Mouse (Mus musculus) brown adipose tissue, adult 24 weeks (tissue): ENCODE data around the gene Cdc34. TPM values are rescaled to one million over a fixed set of nuclear protein-coding genes. Genes with fewer than 3 reads are reported as not detected.

ENCODE experiments used
- H3K27ac ChIP-seq: fragments of 200-500 bp; replicated peaks from 2 replicates; pipeline ENCODE4 v1.5.1; 2012; ENCODE audit warnings: low read depth, mild to moderate bottlenecking, low read length
- H3K4me1 ChIP-seq: fragments of 200-500 bp; 2 replicates; pipeline ENCODE4 v1.6.1; 2012; ENCODE audit warnings: low read length, mixed read lengths; ENCODE audit not compliant: control insufficient read depth, insufficient read depth, insufficient read length
- H3K4me3 ChIP-seq: fragments of 200-500 bp; 2 replicates; pipeline ENCODE4 v1.5.1; 2012; ENCODE audit warnings: low read depth, mild to moderate bottlenecking, low read length, moderate library complexity; ENCODE audit not compliant: insufficient read depth
- polyA plus RNA-seq: library from polyadenylated mRNA; stranded (reverse); fragments of >200 nt; gene quantifications from 2 replicates; pipeline ENCODE4 v1.2.4, GENCODE M21; 2012; ENCODE audit not compliant: missing spikeins, insufficient read depth, insufficient read length

Cdc34 gene
- polyA plus RNA-seq, 1 experiment, result 274 TPM

DNA sequence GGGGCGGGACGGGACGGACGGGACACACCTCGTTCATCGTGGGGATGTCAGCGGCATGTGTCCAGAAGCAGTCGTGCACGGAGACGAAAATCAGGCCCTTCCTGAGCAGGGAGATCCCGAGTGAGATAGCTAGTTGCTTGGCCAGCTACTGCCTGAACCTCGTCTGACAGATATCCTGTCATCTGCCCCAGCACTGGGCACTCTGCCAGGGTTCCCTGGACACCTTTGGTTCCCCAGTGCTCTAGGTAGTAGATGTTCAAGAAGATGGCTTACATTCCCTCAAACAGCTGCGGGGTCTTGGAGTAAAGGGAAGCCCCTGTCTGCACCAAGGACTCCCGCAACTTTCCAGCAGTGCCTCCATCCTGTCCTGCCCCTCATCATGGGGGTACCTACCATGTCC lies 54.7 kb downstream of the Cdc34 start:
- H3K4me1 ChIP-seq, result no peaks in the 10 kb centered on the region
- H3K4me3 ChIP-seq, result no peak overlapping the region
- no peak overlapping the region for H3K27ac ChIP-seq

Other genes with a start within 250 kb of the Cdc34 start
- gene Vmn2r83, start 213.5 kb upstream of the Cdc34 start, polyA plus RNA-seq, result not detected in 2 replicates
- gene Plpp2, start 148.4 kb upstream of the Cdc34 start, polyA plus RNA-seq, result 3.9 and 4.3 TPM in 2 replicates
- gene Mier2, start 127.0 kb upstream of the Cdc34 start, polyA plus RNA-seq, result 6.1 and 8.5 TPM in 2 replicates
- gene Theg, start 94.9 kb upstream of the Cdc34 start, polyA plus RNA-seq, result not detected in 2 replicates
- 0.48 TPM in 1 of 2 replicates, not detected in the other for gene C2cd4c, start 68.2 kb upstream of the Cdc34 start, polyA plus RNA-seq
- gene Shc2, start 44.3 kb upstream of the Cdc34 start, polyA plus RNA-seq, result 0.92 and 1.7 TPM in 2 replicates
- gene Odf3l2, start 36.5 kb upstream of the Cdc34 start, polyA plus RNA-seq, result 1.2 TPM in 1 of 2 replicates, not detected in the other
- not detected in 2 replicates for gene Madcam1, start 17.6 kb upstream of the Cdc34 start, polyA plus RNA-seq
- 17.0 and 17.6 TPM in 2 replicates for gene Tpgs1, start 12.8 kb upstream of the Cdc34 start, polyA plus RNA-seq
- not detected in 2 replicates for gene Gzmm, start 6.8 kb downstream of the Cdc34 start, polyA plus RNA-seq
- 495 and 669 TPM in 2 replicates for gene Bsg, start 22.3 kb downstream of the Cdc34 start, polyA plus RNA-seq
- gene Hcn2, start 34.4 kb downstream of the Cdc34 start, polyA plus RNA-seq, result 0.52 TPM in 1 of 2 replicates, not detected in the other
- 20.1 and 32.1 TPM in 2 replicates for gene Polrmt, start 64.4 kb downstream of the Cdc34 start, polyA plus RNA-seq
- not detected in 2 replicates for gene Fgf22, start 72.9 kb downstream of the Cdc34 start, polyA plus RNA-seq
- gene Rnf126, start 84.8 kb downstream of the Cdc34 start, polyA plus RNA-seq, result 23.3 and 27.2 TPM in 2 replicates
- gene Fstl3, start 95.1 kb downstream of the Cdc34 start, polyA plus RNA-seq, result 0.96 and 1.3 TPM in 2 replicates
- gene Prss57, start 108.8 kb downstream of the Cdc34 start, polyA plus RNA-seq, result not detected in 2 replicates
- gene Palm, start 111.4 kb downstream of the Cdc34 start, polyA plus RNA-seq, result 12.4 and 18.7 TPM in 2 replicates
- not detected in 2 replicates for gene Misp, start 138.8 kb downstream of the Cdc34 start, polyA plus RNA-seq
- 45.6 and 50.5 TPM in 2 replicates for gene Ptbp1, start 172.2 kb downstream of the Cdc34 start, polyA plus RNA-seq
- gene Prtn3, start 192.3 kb downstream of the Cdc34 start, polyA plus RNA-seq, result 1.4 and 1.7 TPM in 2 replicates
- 1.3 TPM in 1 of 2 replicates, not detected in the other for gene Plppr3, start 192.4 kb downstream of the Cdc34 start, polyA plus RNA-seq
- not detected in 2 replicates for gene Elane, start 204.1 kb downstream of the Cdc34 start, polyA plus RNA-seq
- gene Cfd, start 208.7 kb downstream of the Cdc34 start, polyA plus RNA-seq, result 1,172 and 3,758 TPM in 2 replicates
- 11.2 and 12.9 TPM in 2 replicates for gene Med16, start 226.7 kb downstream of the Cdc34 start, polyA plus RNA-seq
- not detected in 2 replicates for gene Gm26602, start 228.7 kb downstream of the Cdc34 start, polyA plus RNA-seq
- gene Kiss1r, start 234.8 kb downstream of the Cdc34 start, polyA plus RNA-seq, result 0.38 and 0.63 TPM in 2 replicates
- gene R3hdm4, start 239.0 kb downstream of the Cdc34 start, polyA plus RNA-seq, result 55.0 and 60.7 TPM in 2 replicates
- 1.3 and 2.9 TPM in 2 replicates for gene Arid3a, start 244.8 kb downstream of the Cdc34 start, polyA plus RNA-seq